Mouse (Mus musculus): Measurements from ENCODE around the gene Cdkn2a.

DNA sequence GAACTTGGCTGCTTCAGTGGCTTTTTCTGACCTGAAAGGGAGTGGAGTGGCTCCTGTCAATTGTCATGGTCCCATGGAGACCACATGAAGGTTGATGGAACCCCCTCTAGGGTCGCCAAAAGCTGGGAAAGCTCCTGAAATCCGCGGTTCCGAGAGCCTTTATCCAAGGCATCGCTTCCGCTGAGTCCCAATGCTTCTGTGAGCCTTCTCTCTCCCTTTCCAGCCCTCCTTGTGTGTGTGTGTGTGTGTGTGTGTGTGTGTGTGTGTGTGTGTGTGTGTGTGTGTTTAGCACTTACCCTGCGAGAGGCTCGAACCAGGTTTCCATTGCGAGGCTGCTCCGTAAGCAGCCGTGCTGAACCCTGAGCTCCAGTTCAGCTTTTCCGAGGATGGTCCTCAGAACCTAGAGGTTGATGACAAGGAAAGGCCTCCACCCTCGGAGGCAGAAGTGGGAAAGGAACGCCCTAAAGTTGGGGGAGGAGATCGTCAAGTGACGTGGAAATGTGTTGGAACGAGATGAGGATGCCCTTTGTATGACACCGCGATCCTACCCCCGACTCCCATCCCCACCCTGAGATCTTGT is 21.4 kb downstream of the Cdkn2a start:
- TF ChIP-seq CHD2 (IDR thresholded peaks at IDR 0.05; ENCODE audit: low read depth, low read length) (no peak), HCFC1 (IDR thresholded peaks at IDR 0.05; ENCODE audit: borderline replicate concordance, insufficient read depth, low read length) (no peak), ZC3H11A (IDR thresholded peaks at IDR 0.05; ENCODE audit: borderline replicate concordance, low read depth, low read length) (no peak)
